Mouse (Mus musculus): ENCODE measurements around the gene Tut7. TPM values are rescaled to one million over a fixed set of nuclear protein-coding genes. Genes with fewer than 3 reads are reported as not detected.
"Not testable (repeated sequence)": the region's sequence is repeated elsewhere in the genome, so short reads cannot be mapped to it uniquely, and the experiment has no call there.

Tut7 gene
- total RNA-seq, 2 experiments from 2014 or later: 66.8 to 71.2 TPM

DNA sequence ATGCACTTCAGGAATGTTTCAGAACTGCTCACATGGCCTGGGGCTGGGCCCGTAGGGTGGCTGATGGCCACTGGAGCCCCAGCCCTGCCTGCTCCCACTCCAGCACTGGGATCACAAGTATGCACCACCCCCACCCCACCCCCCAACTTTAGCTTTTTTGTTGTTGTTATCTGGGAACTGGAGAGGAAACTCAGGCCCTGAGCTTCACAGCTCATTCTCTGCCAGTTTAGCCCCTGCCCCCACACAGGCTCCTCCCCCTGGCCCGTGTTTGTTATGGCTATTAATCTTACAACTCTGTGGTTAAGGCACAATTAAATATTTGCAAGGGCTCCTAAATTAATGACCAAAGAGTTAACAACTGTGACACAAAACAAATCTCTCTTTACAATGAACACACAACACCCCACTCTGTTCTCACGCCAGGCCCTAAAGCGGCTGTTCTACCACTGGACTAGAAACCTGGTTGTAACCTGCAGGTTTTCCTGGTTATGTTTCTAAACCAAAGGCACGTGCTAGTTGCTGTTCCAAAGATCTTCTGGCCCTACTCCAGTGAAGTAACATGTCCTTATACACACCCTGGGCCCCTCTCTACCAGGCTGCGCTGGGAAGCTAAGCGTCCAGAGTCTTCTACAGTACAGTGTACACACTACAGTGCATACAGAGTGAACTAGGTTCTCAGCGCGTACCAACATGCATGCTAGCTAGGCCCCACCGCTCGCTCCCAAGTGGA lies 56.0 kb downstream of the Tut7 start:
- peak; percentile 43 for DNase-seq

DNA sequence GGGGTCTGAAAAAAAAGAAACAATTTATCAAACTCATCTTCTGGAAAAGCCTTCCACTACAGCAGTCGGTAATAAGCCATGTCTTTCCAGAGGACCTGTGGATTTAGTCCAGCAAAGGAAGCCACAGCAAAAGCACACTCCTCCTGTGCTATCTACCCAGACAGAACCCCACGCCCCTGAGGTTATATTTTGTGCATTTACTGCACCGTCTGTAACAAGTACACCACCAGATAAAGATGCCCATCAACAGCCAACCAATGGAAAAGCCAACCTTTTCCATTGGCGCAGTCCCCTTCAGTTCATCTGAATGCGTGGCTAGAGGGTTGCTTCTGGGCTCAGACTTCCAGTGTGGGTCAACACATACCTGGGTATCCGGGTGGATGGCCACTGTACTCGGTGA lies 60.2 kb downstream of the Tut7 start:
- DNase-seq: no peak

DNA sequence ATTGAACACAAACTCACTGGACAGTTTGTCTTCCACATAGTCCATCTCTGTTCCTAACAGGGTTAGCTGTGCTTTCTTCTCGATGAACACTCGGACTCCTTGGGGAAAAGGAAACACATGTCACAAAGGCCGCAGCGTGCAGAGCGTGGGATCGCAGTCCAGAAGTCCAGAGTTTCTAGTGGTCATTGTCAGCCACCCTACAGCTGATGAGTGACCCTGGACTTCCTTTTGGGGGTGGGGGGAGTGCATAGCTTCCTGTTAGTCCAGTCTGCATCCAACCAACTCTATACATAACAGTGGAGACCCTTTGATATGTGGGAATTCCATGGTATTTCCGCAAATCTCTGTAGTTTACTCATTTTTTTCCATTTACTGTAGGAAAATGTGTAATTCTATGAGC lies 66.0 kb downstream of the Tut7 start:
- no peak for DNase-seq

- no peak for DNase-seq
These were observed 72.6 kb downstream of the Tut7 start for GRCm38 (mm10) chr13:59750310-59750709.

DNA sequence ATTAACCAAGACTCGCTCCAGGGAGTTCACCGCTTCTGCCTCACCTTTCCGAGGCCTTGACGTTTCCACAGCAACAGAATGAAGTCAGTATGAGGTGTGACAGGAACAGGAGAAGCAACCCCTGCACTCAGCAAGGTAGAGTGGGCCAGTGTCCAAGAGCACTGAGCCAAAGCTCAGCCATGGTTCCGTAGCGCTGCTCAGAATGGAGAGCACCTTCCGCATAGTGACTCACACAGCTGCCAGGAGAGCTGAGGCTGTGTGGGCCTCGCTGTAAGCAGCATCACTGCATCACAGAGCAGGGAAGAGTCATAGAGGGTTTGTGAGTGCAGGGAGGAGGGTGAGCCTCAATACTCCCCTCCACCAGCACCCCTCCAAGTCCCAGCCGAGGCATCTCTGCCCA lies 76.2 kb downstream of the Tut7 start, which contains the start of gene 1700014D04Rik:
Gene 1700014D04Rik, minus strand, starts transcription at position 42 of the 400 bp plus-strand sequence.
- no peak for DNase-seq

- no peak for DNase-seq
These were observed 76.8 kb downstream of the Tut7 start for GRCm38 (mm10) chr13:59746164-59746563.

DNA sequence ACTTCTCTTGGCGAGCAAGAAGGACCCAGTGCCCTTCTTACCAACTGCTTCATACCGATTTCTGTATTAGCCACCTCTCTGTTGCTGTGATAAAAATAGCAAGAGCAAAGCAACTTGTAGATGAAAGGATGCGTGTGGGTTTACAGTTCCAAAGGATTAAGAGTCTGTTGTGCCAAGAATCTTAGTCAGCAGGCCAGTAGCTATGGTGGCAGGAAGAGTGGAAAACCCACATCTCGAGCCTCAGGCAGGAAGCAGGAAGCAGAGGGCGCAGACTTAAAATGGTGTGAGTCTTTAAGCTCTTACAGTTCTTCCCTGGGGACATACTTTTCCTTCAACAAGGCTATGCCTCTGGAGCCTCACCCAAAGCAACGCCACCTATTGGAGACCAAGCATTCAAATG lies 77.5 kb downstream of the Tut7 start:
- no peak for DNase-seq

DNA sequence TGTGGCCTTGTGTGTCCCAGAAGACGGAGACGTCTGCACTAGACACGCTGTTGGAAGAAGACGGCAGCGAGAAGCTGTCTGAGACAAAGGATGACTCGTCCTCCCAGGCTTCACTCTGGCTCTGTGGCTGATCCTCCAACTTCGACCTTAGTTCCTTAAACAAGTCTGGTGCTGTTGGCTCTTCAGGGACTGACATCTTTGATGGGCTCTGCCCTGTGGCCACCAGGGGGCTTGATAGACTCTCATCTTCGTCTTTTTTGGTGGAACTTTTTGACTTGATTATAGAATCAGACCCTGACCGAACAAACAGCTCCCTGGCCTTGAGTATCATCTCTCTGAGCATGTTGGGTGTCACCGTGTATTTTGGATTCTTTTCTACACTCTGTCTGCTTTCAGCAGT lies 81.2 kb downstream of the Tut7 start:
- no peak for DNase-seq

DNA sequence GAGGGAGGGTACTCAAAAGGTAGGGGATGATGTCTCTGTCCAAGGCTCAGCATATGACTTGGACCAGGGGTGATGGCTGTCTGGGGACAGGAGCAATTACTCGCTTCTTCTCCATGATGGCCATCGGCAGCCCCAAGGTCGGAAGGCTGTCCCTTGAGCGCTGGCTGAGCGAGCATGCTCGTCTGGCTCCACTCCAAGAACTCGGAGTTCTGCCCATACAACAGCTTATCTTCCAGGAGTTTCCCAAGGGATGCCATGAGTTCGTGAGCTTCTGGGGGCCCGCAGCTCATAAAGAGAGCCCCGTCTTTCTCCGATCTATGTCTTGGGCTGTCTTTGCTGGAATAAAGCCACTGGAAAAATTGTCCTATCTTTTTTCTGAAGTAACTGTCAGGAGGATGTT lies 81.9 kb downstream of the Tut7 start:
- DNase-seq: peak; percentile 78

- DNase-seq: no peak
These were observed 83.5 kb downstream of the Tut7 start for GRCm38 (mm10) chr13:59739397-59739796.

- DNase-seq: no peak
These were observed 84.5 kb downstream of the Tut7 start for GRCm38 (mm10) chr13:59738455-59738854.

DNA sequence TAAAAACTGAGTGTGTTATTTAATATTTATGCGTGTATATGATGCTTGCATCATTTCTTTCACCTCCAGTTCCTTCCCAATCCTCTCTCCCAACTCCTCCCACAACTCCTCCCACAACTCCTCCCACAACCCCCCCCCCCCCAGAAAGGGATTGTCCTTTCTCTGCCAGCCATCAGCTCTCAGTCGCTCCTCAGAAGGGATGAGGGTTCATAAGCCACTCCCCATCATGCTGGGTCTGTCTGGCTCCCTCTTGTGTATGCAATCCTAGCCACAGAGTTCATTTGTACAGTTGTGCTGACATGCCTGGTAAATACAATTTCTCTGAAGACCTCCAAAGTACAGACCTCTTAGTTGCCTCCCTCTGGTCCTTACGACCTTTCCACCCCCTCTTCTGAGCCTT lies 87.8 kb downstream of the Tut7 start:
- no peak for DNase-seq

- DNase-seq: not testable (repeated sequence)
These were observed 88.6 kb downstream of the Tut7 start for GRCm38 (mm10) chr13:59734347-59734746.

- DNase-seq: no peak
These were observed 89.0 kb downstream of the Tut7 start for GRCm38 (mm10) chr13:59733936-59734335.

DNA sequence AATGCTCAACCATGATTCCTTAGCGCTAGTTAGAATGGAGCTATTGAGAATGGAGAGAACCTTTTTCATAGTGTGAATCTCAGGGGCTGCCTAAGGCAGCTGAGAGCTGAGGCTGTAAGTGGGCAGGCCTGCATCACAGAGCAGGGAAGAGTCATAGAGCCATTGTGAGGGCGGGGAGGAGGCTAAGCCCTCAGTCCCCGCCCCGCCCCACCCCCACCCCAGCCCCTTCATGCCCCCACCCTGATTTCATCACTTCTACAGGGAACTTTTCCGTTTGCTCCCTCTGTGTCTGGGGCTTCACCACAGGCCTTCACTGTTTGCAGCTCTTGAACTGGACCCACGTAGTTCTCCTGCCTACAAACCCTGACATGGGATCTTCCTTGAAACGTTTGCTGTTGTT lies 91.3 kb downstream of the Tut7 start, which contains the start of gene Spata31d1d:
Gene Spata31d1d, minus strand, starts transcription at position 101 of the 400 bp plus-strand sequence.
- no peak for DNase-seq

DNA sequence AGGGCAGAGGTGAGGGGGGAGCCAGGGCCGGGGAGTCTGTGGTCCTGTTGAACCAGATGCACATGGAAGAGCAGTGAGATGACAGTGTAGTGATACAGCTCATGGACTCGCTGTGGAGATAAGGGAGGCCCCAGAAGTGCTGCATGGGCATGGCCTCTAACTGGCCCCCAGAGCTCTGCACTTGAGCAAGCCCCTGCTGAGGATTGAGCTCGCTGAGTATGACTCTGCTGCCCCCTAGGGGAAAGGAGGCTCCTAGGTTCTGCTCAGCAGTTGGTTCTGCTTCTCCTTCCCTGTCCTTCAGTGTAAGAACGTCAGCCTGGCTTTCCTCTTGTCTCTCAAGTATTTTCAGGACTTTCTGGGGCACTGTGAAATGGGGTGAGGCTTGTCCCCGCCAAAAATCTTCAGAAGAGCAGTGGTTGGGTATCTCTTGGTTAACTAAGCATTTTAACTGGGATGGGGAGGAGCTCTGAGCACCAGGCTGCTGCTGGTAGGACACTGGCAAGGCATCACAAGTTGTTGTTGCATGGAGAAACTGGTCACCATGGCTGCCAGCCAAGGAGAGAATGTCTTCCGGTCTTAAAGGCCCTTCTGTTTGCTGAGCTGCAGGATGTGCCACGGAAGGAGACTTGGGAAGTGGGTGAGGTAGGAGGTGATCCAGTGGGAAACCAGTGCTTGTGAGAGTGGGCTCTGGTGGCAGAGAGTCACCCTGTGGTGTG lies 94.4 kb downstream of the Tut7 start:
- peak; percentile 88 for DNase-seq

DNA sequence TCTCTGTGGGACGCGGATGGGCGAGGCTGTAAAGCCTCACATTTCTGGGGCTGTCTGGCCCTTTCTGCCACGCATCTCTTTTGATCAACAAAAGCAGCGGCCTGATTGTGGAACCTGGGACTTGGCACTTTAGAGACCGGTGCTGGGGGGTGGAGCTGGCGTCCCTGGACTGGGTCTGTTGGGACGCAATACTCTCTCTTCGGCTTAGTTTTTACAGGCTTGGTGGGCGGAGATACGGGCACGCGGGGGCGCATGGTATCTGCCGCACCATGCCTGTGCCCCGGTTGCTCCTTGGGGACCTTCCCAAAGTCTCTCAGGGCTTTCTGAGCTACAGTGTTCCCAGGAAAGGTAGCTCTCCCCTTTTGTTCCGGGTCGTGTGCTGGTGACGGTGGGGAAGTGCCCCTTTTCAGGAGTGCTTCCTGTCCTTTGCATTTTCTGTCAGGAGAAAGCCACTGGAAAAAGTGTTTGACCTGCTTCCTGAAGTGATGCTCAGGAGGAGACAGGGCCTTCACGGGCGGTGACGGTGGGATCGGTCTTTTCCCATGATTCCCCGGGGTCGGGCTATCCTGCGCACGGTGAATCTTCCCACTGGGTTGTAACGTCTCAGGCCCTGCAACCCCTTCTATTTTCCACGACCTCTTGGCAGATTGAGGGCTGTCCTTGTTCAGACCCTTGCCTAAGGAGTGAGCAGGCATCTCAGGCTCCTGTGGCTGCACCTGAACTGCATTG lies 96.6 kb downstream of the Tut7 start:
- peak; percentile 20 for DNase-seq

- not testable (repeated sequence) for DNase-seq
These were observed 100.9 kb downstream of the Tut7 start for GRCm38 (mm10) chr13:59722089-59722488.

Other genes with a start within 250 kb of the Tut7 start
- 10 to 100 TPM; 29.7 to 49.9 TPM for gene Agtpbp1, start 237.9 kb downstream of the Tut7 start, total RNA-seq (2021)
- gene Naa35, start 237.9 kb downstream of the Tut7 start, total RNA-seq (2021): 10 to 100 TPM; 54.9 to 63.5 TPM
- gene Golm1, start 147.3 kb downstream of the Tut7 start, total RNA-seq (2021): 10 to 100 TPM; 13.8 to 17.0 TPM
- not detected for gene 4921517D22Rik, start 129.0 kb downstream of the Tut7 start, total RNA-seq (2021)
- not detected for gene Spata31d1a, start 112.8 kb downstream of the Tut7 start, total RNA-seq (2021)
- not detected for gene Spata31d1b, start 110.9 kb downstream of the Tut7 start, total RNA-seq (2021)
- not detected for gene Spata31d1d, start 91.4 kb downstream of the Tut7 start, total RNA-seq (2021)
- not detected for gene 1700014D04Rik, start 76.4 kb downstream of the Tut7 start, total RNA-seq (2021)
- 100 to 1,000 TPM; 127 to 142 TPM for gene Isca1, start 53.3 kb downstream of the Tut7 start, total RNA-seq (2021)
- gene Gm49354, start 40.9 kb downstream of the Tut7 start, total RNA-seq (2021): not detected

All from adrenal gland, postnatal 10 days (tissue).